ENCODE assay signal across 8 mouse cellular contexts in the genomic region with DNA sequence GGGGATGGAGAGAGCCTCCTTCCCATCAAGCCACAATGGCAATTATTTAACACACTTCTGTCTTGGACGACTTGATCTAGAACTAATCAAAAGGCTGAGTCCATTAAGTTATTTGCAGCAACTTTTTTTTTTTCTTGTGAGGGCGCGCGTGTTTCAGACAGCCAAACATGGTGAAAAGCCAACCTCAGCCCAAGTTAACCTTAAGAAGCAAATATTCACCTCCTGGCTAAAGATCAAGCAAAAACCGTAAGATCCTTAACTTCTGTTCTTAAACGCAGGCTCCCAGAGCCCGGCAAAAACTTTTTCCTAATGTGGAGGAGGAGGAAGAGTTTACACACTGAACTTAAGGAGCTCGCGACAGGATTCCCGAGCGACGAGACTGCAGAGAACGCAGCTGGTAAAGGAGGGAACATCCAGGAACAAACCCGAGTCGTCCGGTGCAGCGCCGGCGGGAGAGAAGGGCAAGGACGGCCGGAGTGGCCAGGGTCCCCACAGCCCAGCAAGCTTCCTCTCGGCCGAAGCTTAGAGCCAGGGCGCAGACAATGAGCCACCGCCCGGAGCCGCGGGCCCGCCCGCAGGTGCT. TPM values are rescaled to one million over a fixed set of nuclear protein-coding genes. Genes with fewer than 3 reads are reported as not detected.
DNase-seq lines count a peak whose midpoint lies in the region; ATAC-seq lines count a peak whose summit lies in the region.

No protein-coding gene starts in this region.

- no peaks in the 10 kb centered on the region for H3K9me3 ChIP-seq in heart, embryonic 12.5 days (replicated peaks)
- H3K9me3 ChIP-seq in midbrain, embryonic 13.5 days, result no peaks in the 10 kb centered on the region

- peaks cover 14% of the 10 kb centered on the region for H3K4me1 ChIP-seq in heart, embryonic 12.5 days (replicated peaks)
- peaks cover 31% of the 10 kb centered on the region for H3K4me1 ChIP-seq in midbrain, embryonic 13.5 days (replicated peaks)

- H3K9ac ChIP-seq in heart, embryonic 12.5 days, result peak overlapping the region; percentile 96
- peak overlapping the region; percentile 94 for H3K9ac ChIP-seq in midbrain, embryonic 13.5 days (replicated peaks)

- peak overlapping the region; percentile 73 for H3K4me2 ChIP-seq in heart, embryonic 12.5 days
- peak overlapping the region; percentile 62 for H3K4me2 ChIP-seq in midbrain, embryonic 13.5 days (replicated peaks)

- peaks cover 2% of the 10 kb centered on the region for H3K36me3 ChIP-seq in heart, embryonic 12.5 days
- H3K36me3 ChIP-seq in midbrain, embryonic 13.5 days, result peaks cover 10% of the 10 kb centered on the region

- peak; percentile 64 for DNase-seq in embryo, embryonic 10 days (ENCODE audit: low spot score)
- DNase-seq in embryo, embryonic 9.5 days (ENCODE audit: extremely low spot score), result no peak
- peak; percentile 72 for DNase-seq in A20 (ENCODE audit: low read depth, low spot score)
- DNase-seq in c-Kit-negative CD71-positive TER-119-positive erythroid progenitor cells, embryonic 14.5 days (ENCODE audit: low read depth, low spot score), result peak; percentile 50
- peak; percentile 23 to 43 for DNase-seq in left cerebral cortex, postnatal 25 days (ENCODE audit: low spot score in 2 of 2)
- DNase-seq in yolk sac, embryonic 10.5 days (ENCODE audit: low spot score), result no peak

- no peak for ATAC-seq in heart, embryonic 12.5 days (ENCODE audit: insufficient number of reproducible peaks, low FRiP score)
- no peak for ATAC-seq in midbrain, embryonic 13.5 days

- H3K27ac ChIP-seq in heart, embryonic 12.5 days (ENCODE audit: poor library complexity, severe bottlenecking), result peak overlapping the region; percentile 95
- H3K27ac ChIP-seq in midbrain, embryonic 13.5 days, result peak overlapping the region; percentile 94

- H3K4me3 ChIP-seq in heart, embryonic 12.5 days, result peak overlapping the region; percentile 71
- H3K4me3 ChIP-seq in midbrain, embryonic 13.5 days (replicated peaks), result peak overlapping the region; percentile 88

- no peaks in the 10 kb centered on the region for H3K27me3 ChIP-seq in heart, embryonic 12.5 days (replicated peaks)
- no peaks in the 10 kb centered on the region for H3K27me3 ChIP-seq in midbrain, embryonic 13.5 days

- intact Hi-C loops in left cerebral cortex, postnatal 25 days (cut with DNase I), result no loop called here

- WGBS in heart, embryonic 12.5 days, result under 1% methylated on average over 30 of the region's 30 CpGs
- WGBS in midbrain, embryonic 13.5 days, result 0% methylated on average over 30 of the region's 30 CpGs

RNA-seq across cellular contexts. Expression of gene Pak2, which starts 0.6 kb away (rescaled TPM):
- 34.8 and 36.2 TPM in 2 replicates for polyA plus RNA-seq in heart, embryonic 12.5 days (2016; fragmentation: Nextera tagmentation; extraction: Ambion mirVana)
- total RNA-seq in left cerebral cortex, postnatal 25 days (2021), result 10 to 100 TPM; 25.6 to 26.0 TPM
- 41.9 and 43.6 TPM in 2 replicates for polyA plus RNA-seq in midbrain, embryonic 13.5 days (2015; fragmentation: Nextera tagmentation; extraction: Ambion mirVana)

RNA-seq across cellular contexts. Expression of gene Pigx, which starts 21.0 kb away (rescaled TPM):
- 76.0 and 76.1 TPM in 2 replicates for polyA plus RNA-seq in heart, embryonic 12.5 days (2016; fragmentation: Nextera tagmentation; extraction: Ambion mirVana)
- 10 to 100 TPM; 23.9 to 27.1 TPM for total RNA-seq in left cerebral cortex, postnatal 25 days (2021)
- 149 and 153 TPM in 2 replicates for polyA plus RNA-seq in midbrain, embryonic 13.5 days (2015; fragmentation: Nextera tagmentation; extraction: Ambion mirVana)

RNA-seq across cellular contexts. Expression of gene Cep19, which starts 21.1 kb away (rescaled TPM):
- 20.9 and 22.7 TPM in 2 replicates for polyA plus RNA-seq in heart, embryonic 12.5 days (2016; fragmentation: Nextera tagmentation; extraction: Ambion mirVana)
- 10 to 100 TPM; 74.3 to 74.5 TPM for total RNA-seq in left cerebral cortex, postnatal 25 days (2021)
- 45.6 and 46.9 TPM in 2 replicates for polyA plus RNA-seq in midbrain, embryonic 13.5 days (2015; fragmentation: Nextera tagmentation; extraction: Ambion mirVana)

Comparison
In these comparisons a context has a peak if more than half of its experiments do, and no peak if none do; other contexts are left out.
1. DNase-seq: peak in embryo, embryonic 10 days (single experiment), A20 (single experiment), c-Kit-negative CD71-positive TER-119-positive erythroid progenitor cells, embryonic 14.5 days (single experiment) and left cerebral cortex, postnatal 25 days (2 of 2); none in embryo, embryonic 9.5 days (single experiment) and yolk sac, embryonic 10.5 days (single experiment).